In genomic region chr11:5244749-5245130, GRCm38 (mm10) we compare ENCODE assay signal across 8 mouse cellular contexts. TPM values are rescaled to one million over a fixed set of nuclear protein-coding genes. Genes with fewer than 3 reads are reported as not detected.
DNase-seq lines count a peak whose midpoint lies in the region; ATAC-seq lines count a peak whose summit lies in the region.

No protein-coding gene starts in this region.

- 71% methylated on average over 8 of the region's 8 CpGs for WGBS in forebrain, embryonic 10.5 days
- WGBS in forebrain, embryonic 11.5 days = 77% methylated on average over 8 of the region's 8 CpGs
- WGBS in midbrain, embryonic 10.5 days = 81% methylated on average over 8 of the region's 8 CpGs
- 76% methylated on average over 8 of the region's 8 CpGs for WGBS in midbrain, embryonic 11.5 days
- 29% methylated on average over 8 of the region's 8 CpGs for WGBS in heart, embryonic 15.5 days

- H3K27me3 ChIP-seq in forebrain, embryonic 10.5 days (ENCODE audit: poor library complexity, severe bottlenecking) = no peaks in the 10 kb centered on the region
- no peaks in the 10 kb centered on the region for H3K27me3 ChIP-seq in forebrain, embryonic 11.5 days (ENCODE audit: control insufficient read depth, insufficient read depth, low read length)
- no peaks in the 10 kb centered on the region; the same call in 1 of the 2 replicates for H3K27me3 ChIP-seq in midbrain, embryonic 10.5 days (ENCODE audit: low read depth, poor library complexity, severe bottlenecking)
- H3K27me3 ChIP-seq in midbrain, embryonic 11.5 days (ENCODE audit: control insufficient read depth, insufficient read depth, low read length) = no peaks in the 10 kb centered on the region
- H3K27me3 ChIP-seq in heart, embryonic 15.5 days = no peaks in the 10 kb centered on the region

- H3K4me3 ChIP-seq in forebrain, embryonic 10.5 days = no peak overlapping the region
- no peak overlapping the region for H3K4me3 ChIP-seq in forebrain, embryonic 11.5 days (ENCODE audit: low read depth, low read length)
- H3K4me3 ChIP-seq in midbrain, embryonic 10.5 days = no peak overlapping the region
- no peak overlapping the region for H3K4me3 ChIP-seq in midbrain, embryonic 11.5 days (ENCODE audit: low read depth, low read length)
- H3K4me3 ChIP-seq in heart, embryonic 15.5 days = peak overlapping the region; percentile 26

- no peak for DNase-seq in forebrain, embryonic 10.5 days (ENCODE audit: extremely low spot score, low spot score)
- DNase-seq in forebrain, embryonic 11.5 days (ENCODE audit: low spot score) = no peak
- no peak for DNase-seq in midbrain, embryonic 10.5 days (ENCODE audit: low spot score)
- no peak for DNase-seq in midbrain, embryonic 11.5 days (ENCODE audit: low spot score, missing footprints)
- peak; percentile 31 for DNase-seq in right cerebral cortex, postnatal 25 days
- no peak for DNase-seq in ovary, postnatal 14 days (ENCODE audit: low spot score)
- no peak for DNase-seq in adrenal gland, postnatal 25 days

- H3K36me3 ChIP-seq in forebrain, embryonic 10.5 days (replicated peaks) = peaks cover 20% of the 10 kb centered on the region
- 0 out of 2 replicates have a peak, but pooled peaks cover 2% of the 10 kb centered on the region for H3K36me3 ChIP-seq in forebrain, embryonic 11.5 days (ENCODE audit: control insufficient read depth, insufficient read depth, low read length)
- H3K36me3 ChIP-seq in midbrain, embryonic 10.5 days = peaks cover 16% of the 10 kb centered on the region
- H3K36me3 ChIP-seq in midbrain, embryonic 11.5 days (ENCODE audit: control insufficient read depth, insufficient read depth, low read length) = no peaks in the 10 kb centered on the region; the same call in 1 of the 2 replicates
- H3K36me3 ChIP-seq in heart, embryonic 15.5 days = peaks cover 12% of the 10 kb centered on the region

- H3K4me1 ChIP-seq in forebrain, embryonic 10.5 days = peaks cover 54% of the 10 kb centered on the region
- H3K4me1 ChIP-seq in forebrain, embryonic 11.5 days (replicated peaks; ENCODE audit: control insufficient read depth, insufficient read depth, low read length) = peaks cover 6% of the 10 kb centered on the region
- H3K4me1 ChIP-seq in midbrain, embryonic 10.5 days = peaks cover 36% of the 10 kb centered on the region
- H3K4me1 ChIP-seq in midbrain, embryonic 11.5 days (ENCODE audit: control insufficient read depth, insufficient read depth, low read length) = peaks cover 12% of the 10 kb centered on the region
- H3K4me1 ChIP-seq in heart, embryonic 15.5 days (replicated peaks) = peaks cover 48% of the 10 kb centered on the region

- H3K27ac ChIP-seq in forebrain, embryonic 10.5 days = peak overlapping the region; percentile 69
- H3K27ac ChIP-seq in forebrain, embryonic 11.5 days (ENCODE audit: low read depth, low read length) = no peak overlapping the region
- H3K27ac ChIP-seq in midbrain, embryonic 10.5 days (replicated peaks) = 0 out of 2 replicates have a peak overlapping the region, but pooled peaks have one; percentile 7
- no peak overlapping the region for H3K27ac ChIP-seq in midbrain, embryonic 11.5 days (ENCODE audit: low read depth, low read length)
- peak overlapping the region; percentile 86 for H3K27ac ChIP-seq in heart, embryonic 15.5 days

- no peak overlapping the region for H3K4me2 ChIP-seq in forebrain, embryonic 11.5 days (ENCODE audit: low read depth, low read length, severe bottlenecking)
- no peak overlapping the region for H3K4me2 ChIP-seq in midbrain, embryonic 11.5 days
- H3K4me2 ChIP-seq in heart, embryonic 15.5 days = peak overlapping the region; percentile 61

- H3K9ac ChIP-seq in forebrain, embryonic 11.5 days (ENCODE audit: low read length) = no peak overlapping the region
- H3K9ac ChIP-seq in midbrain, embryonic 11.5 days (ENCODE audit: low read length) = no peak overlapping the region
- no peak overlapping the region for H3K9ac ChIP-seq in heart, embryonic 15.5 days

- no peaks in the 10 kb centered on the region for H3K9me3 ChIP-seq in forebrain, embryonic 10.5 days
- H3K9me3 ChIP-seq in forebrain, embryonic 11.5 days (ENCODE audit: control insufficient read depth, low read length) = no peaks in the 10 kb centered on the region
- no peaks in the 10 kb centered on the region for H3K9me3 ChIP-seq in midbrain, embryonic 10.5 days (replicated peaks)
- H3K9me3 ChIP-seq in midbrain, embryonic 11.5 days (ENCODE audit: control insufficient read depth, low read length) = no peaks in the 10 kb centered on the region
- H3K9me3 ChIP-seq in heart, embryonic 15.5 days (replicated peaks) = no peaks in the 10 kb centered on the region

- no peak for ATAC-seq in forebrain, embryonic 11.5 days (replicated peaks; ENCODE audit: low FRiP score)
- ATAC-seq in midbrain, embryonic 11.5 days (ENCODE audit: low FRiP score) = no peak
- ATAC-seq in heart, embryonic 15.5 days (replicated peaks; ENCODE audit: insufficient number of reproducible peaks, insufficient read depth, low FRiP score, low read depth) = 0 out of 2 replicates have a peak, but pooled peaks have one; percentile 29

RNA-seq across cellular contexts. Expression of gene Kremen1, which starts 16.6 kb away (rescaled TPM):
- 11.4 TPM in 2 replicates for polyA plus RNA-seq in forebrain, embryonic 10.5 days (2016; fragmentation: Nextera tagmentation; extraction: Ambion mirVana)
- 10.8 and 11.3 TPM in 2 replicates for polyA plus RNA-seq in forebrain, embryonic 11.5 days (2014; fragmentation: Nextera tagmentation; extraction: Ambion mirVana)
- 11.1 and 12.1 TPM in 2 replicates for polyA plus RNA-seq in midbrain, embryonic 10.5 days (2016; fragmentation: Nextera tagmentation; extraction: Ambion mirVana)
- polyA plus RNA-seq in midbrain, embryonic 11.5 days (2014; fragmentation: Nextera tagmentation; extraction: Ambion mirVana) = 4.9 and 6.9 TPM in 2 replicates
- 24.0 and 29.3 TPM in 2 replicates for polyA plus RNA-seq in heart, embryonic 15.5 days (2015; fragmentation: Nextera tagmentation; extraction: Ambion mirVana)
- total RNA-seq in adrenal gland, postnatal 25 days (2021) = 17.6 and 23.1 TPM in 2 replicates

Comparison
In these comparisons a context has a peak if more than half of its experiments do, and no peak if none do; other contexts are left out.
1. H3K27ac ChIP-seq: peak in forebrain, embryonic 10.5 days (single experiment), midbrain, embryonic 10.5 days (single experiment) and heart, embryonic 15.5 days (single experiment); none in forebrain, embryonic 11.5 days (single experiment) and midbrain, embryonic 11.5 days (single experiment).